Mouse (Mus musculus) embryonic stem cell, embryonic (primary cell): ENCODE measurements around the gene Gpr4.

Source experiments
- CTCF ChIA-PET, 4 experiments: fragments of 300-600 bp in 2 of 4; fragments of 350-600 bp in 2 of 4; sonication (Branson Sonifier 250); formaldehyde crosslinking; loops; one replicate each; lab custom pipeline; 2022; ENCODE audit warnings: inconsistent platforms in 2 of 4; lab: Charles Lee
- POLR2A ChIA-PET, 4 experiments: fragments of 300-600 bp in 2 of 4; fragments of 350-600 bp in 2 of 4; sonication (Branson Sonifier 250); formaldehyde crosslinking; loops; one replicate each; lab custom pipeline; 2022; ENCODE audit warnings: antibody characterized with exemption in 4 of 4, inconsistent platforms in 1 of 4; lab: Charles Lee

Gpr4 gene

DNA sequence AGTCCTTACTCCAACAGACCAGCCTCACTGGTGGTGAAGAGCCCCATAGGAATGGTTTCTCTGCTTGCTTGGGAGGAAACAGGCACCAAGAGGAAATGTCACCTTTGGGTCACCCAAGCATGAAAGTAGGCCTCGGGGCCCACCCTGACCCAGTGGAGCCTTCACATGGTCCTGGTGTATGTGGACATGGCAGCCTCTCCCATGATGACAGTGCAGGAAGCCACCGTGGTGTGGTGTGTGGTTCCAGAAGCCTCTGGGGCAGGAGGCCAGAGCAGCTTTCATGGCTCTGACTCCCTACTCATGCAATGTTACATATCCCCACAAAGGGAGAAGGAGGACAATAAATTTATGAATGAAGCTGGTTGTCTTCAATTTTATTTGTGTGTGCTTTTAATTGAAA, 35.2 kb downstream of the Gpr4 start:
- POLR2A ChIA-PET = interaction anchor here in 2 of 4 experiments (0.5 to 5.5 kb wide), 9 partner anchors 8 to 212 kb away, joined by 3 to 36 read pairs (median 5); no protein-coding TSS in a partner anchor
- CTCF ChIA-PET = interaction anchor here in 3 of 4 experiments (0.9 to 1.3 kb wide), 3 partner anchors 19 to 53 kb away, joined by 3 to 4 read pairs (median 3); no protein-coding TSS in a partner anchor

DNA sequence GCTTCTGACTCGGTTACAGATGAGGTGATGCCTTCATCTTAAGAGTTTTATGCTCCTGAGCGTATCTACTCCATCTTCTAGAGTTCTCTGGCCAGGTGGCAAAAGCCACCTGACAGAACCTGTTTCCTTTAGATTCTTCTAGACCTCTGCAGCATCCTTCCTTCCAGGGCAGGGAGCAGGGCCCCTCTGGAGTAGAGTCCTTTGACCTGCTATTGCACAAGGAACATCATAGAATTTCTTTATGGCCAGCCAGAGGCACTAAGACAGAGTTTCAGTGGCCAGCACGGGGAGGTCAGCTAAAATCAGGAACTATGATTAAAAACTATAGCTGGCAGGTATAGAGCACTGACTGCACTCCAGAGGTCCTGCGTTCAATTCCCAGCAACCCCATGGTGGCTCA, 39.7 kb downstream of the Gpr4 start:
- CTCF ChIA-PET = interaction anchor here in 3 of 4 experiments (1.0 to 1.9 kb wide), 3 partner anchors 12 to 43 kb away, joined by 3 to 5 read pairs (median 3); no protein-coding TSS in a partner anchor
- POLR2A ChIA-PET = interaction anchor here in 2 of 4 experiments (0.5 to 3.3 kb wide), 4 partner anchors 12 to 74 kb away, joined by 3 to 17 read pairs (median 4); no protein-coding TSS in a partner anchor

DNA sequence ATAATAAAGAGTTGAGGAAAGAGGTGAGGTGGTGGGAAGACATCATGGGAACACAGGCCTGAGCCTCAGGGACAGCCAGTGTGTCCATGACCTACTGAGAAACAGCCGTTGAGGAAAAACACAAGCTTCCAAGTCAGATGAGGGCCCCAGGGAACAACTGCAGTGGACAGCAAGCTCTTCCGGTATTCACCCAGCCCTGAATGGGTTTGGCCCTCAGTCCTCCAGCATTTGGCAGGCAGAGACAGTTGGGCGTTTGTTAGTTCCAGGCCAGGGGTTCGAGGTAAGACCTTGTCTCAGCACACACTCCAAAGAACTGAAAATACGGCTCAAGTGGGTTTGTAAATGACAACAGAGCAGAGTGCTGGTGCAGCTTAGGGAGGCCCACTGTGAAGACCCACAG, 41.1 kb downstream of the Gpr4 start:
- POLR2A ChIA-PET = interaction anchor here in 3 of 4 experiments (0.7 to 3.3 kb wide), 18 partner anchors 9 to 212 kb away, joined by 3 to 17 read pairs (median 6); partner anchors contain the start of gene Vasp (in 1 of the 3)
- CTCF ChIA-PET = interaction anchor here in 3 of 4 experiments (0.6 to 1.9 kb wide), 4 partner anchors 14 to 45 kb away, joined by 3 to 13 read pairs (median 7); no protein-coding TSS in a partner anchor

DNA sequence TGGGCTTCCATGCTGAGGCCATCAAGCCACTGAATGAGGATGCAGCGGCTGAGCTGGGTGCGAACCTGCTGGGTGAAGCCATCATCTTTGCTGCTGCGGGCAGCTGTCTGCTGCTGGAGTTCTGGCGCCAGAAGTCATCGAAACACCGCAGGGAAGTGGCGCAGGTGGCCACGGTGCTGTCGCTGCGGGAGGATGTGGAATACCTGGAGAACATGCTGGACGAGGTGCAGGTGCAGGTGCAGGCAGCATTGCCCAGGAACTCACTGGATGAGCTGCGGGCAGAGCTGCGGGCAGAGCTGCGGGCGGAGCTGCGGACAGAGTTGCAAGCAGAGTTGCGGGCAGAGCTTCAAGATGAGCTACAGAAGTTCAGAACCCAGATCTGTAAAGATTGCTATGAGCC, 43.1 kb downstream of the Gpr4 start:
- POLR2A ChIA-PET = interaction anchor here in 3 of 4 experiments (0.5 to 6.8 kb wide), 20 partner anchors 8 to 165 kb away, joined by 3 to 60 read pairs (median 7); partner anchors contain the start of genes Ppm1n (in 1 of the 3) and Vasp (in 1 of the 3)

DNA sequence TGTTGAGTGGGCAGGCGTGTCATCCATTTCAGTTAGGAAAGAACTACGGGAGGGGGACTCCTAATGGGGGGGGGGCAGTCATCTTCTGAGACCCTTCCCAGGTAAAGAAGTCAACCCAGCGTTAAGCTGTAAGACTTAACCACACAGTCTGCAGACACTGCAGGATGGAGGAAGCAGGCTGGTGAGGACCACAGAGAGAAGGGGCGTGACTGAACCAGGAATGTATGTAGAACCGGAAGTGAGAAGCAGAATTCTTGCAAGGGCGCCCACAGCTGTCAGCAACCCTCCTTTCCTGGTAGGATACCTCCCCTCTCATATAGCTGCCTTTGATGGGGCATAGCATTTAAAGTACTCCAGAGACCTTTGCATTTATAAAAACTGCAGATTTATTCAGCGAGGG, 44.2 kb downstream of the Gpr4 start:
- ChIA-PET POLR2A (interaction anchor here in 3 of 4 experiments (0.7 to 6.8 kb wide), 16 partner anchors 11 to 327 kb away, joined by 3 to 97 read pairs (median 12); partner anchors contain the start of gene Vasp (in 3 of the 3)), CTCF (interaction anchor here in 3 of 4 experiments (0.7 to 3.4 kb wide), 4 partner anchors 17 to 46 kb away, joined by 3 to 27 read pairs (median 10); no protein-coding TSS in a partner anchor)

More for the DNA sequence above, 43.1 kb downstream of the Gpr4 start:
- CTCF ChIA-PET = interaction anchor here in 3 of 4 experiments (0.5 to 3.4 kb wide), 7 partner anchors 11 to 25 kb away, joined by 3 to 27 read pairs (median 3); no protein-coding TSS in a partner anchor

DNA sequence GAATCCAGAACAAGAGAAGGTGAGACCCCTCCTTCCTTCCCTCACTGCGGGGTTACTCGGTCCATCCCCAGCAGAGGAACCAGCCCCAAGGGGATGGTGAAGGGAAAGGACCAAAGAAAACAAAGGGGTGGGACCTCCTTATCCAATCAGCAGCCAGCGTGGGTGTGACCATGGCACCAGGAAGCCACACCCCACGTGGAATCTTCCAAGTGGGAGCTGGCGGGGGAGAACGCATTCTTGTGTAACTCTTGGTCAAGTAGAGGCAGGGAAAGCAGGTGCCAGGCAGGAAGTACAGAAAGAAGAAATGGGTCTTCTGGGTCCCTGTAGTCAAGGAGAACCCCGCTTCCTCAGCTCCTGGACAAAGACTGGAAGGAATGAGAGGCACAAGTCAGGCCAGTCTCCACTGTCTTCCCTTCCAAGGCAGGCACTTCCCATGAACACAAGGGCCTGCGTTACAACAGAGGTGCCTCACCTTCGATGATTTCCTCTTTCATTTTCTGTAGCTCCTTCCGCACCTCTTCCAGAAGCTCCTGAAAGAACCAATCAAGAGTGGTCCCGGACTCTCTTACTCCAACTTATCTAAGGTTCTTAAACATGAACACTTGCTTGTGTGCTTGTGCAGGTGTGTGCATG, 45.2 kb downstream of the Gpr4 start:
- ChIA-PET POLR2A (interaction anchor here (0.6 to 6.8 kb wide), 37 partner anchors 7 to 331 kb away, joined by 3 to 97 read pairs (median 5); partner anchors contain the start of genes Vasp (in 3 of the 4), Fosb (in 1 of the 4), Opa3 (in 1 of the 4) and Ppm1n (in 1 of the 4)), CTCF (interaction anchor here (0.5 to 3.4 kb wide), 18 partner anchors 18 to 353 kb away, joined by 3 to 27 read pairs (median 3); partner anchors contain the start of gene Ercc1 (in 1 of the 4))

DNA sequence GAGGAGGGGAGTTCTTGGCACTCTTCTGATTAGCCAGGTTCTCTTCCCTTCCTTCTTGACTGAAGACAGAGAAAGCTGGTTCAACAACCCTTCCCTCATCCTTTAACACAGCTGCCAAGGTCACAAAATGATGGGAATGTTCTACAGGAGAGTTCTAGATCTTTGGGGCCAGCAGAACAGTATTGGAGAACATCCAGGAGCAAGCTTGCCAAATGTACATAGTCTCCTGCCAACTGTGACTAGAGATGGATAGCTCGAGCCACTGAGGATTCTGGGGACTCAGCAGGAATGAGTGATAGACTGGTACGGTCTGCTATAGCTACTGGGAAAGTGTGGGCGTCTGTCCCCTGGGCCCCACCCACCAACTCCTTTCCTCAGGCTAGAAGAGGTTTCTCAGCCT, 46.0 kb downstream of the Gpr4 start:
- CTCF ChIA-PET = interaction anchor here (0.6 to 3.4 kb wide), 7 partner anchors 19 to 252 kb away, joined by 3 to 27 read pairs (median 3); no protein-coding TSS in a partner anchor
- POLR2A ChIA-PET = interaction anchor here (0.7 to 6.8 kb wide), 24 partner anchors 8 to 141 kb away, joined by 3 to 97 read pairs (median 8); partner anchors contain the start of genes Vasp (in 3 of the 4), Fosb (in 1 of the 4), Opa3 (in 1 of the 4) and Ppm1n (in 1 of the 4)

DNA sequence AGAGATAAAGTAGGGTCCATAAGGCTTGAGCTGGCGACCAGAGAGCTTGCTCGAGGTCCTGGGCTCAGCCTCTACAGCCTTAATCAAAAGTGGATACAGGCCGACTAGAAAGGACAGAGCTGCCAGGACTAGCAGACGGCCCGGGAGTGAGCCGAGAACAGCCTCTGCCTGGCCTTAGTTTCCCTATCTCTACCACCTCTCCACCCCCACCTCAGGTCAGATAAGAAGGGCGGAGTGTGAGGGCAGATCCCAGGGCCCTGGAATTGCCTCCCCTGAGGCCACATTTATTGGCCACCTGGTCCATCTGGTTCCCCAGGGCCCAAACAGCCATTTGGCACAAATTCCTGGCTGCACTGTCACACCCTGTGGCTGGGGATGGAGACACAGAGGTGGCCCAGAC, 52.8 kb downstream of the Gpr4 start:
- ChIA-PET POLR2A (interaction anchor here in 3 of 4 experiments (0.6 to 8.6 kb wide), 19 partner anchors 8 to 552 kb away, joined by 3 to 60 read pairs (median 9); partner anchors contain the start of genes Ppm1n (in 2 of the 3), Cd3eap (in 1 of the 3) and Ppp1r13l (in 1 of the 3)), CTCF (interaction anchor here in 2 of 4 experiments (0.6 to 2.0 kb wide), 4 partner anchors 25 to 101 kb away, joined by 3 to 7 read pairs (median 5); no protein-coding TSS in a partner anchor)

DNA sequence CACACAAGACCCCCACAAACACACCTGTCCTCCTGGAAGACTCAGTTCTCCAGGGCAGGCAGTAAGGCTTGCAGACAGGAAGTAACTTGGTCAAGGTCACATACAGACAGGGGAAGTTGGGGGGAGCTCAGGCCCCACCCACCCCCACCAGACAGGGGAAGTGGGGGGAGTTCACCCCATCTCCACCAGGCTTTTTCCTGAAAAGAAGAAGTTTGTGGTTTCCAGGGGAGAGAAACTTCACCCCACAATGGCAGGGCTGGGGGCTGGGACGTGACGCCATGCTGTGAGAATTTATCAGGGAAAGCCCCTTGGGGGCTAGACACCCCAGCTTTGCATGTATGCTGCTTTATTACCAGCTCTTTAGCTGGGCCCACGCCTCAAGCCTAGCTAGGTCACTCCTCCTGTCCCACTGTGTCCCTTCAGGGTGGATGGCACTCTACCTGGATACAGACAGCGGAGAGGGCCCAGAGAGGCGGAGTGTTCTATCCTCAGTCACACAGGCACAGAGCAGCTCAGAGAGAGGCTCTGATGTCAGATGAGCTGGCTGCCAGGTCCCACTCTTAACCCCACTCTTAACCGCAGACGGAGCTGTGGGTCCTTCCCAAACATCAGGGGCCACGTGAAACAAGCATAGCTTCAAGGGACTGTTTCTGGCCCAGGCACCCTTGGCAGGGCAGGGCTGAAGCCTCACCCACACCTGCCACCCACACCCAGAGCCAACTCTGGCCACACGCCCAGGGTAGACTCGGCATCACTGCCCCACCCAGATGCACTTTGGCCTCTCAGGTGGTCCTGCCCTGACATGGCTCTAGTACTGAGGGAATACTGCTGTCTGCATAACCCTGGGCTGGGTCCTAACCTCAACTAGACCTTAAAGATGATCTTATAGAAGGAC, 53.8 kb downstream of the Gpr4 start:
- CTCF ChIA-PET = interaction anchor here in 2 of 4 experiments (0.6 to 2.0 kb wide), 6 partner anchors 15 to 133 kb away, joined by 3 to 11 read pairs (median 5); no protein-coding TSS in a partner anchor
- POLR2A ChIA-PET = interaction anchor here in 3 of 4 experiments (0.6 to 8.6 kb wide), 26 partner anchors 7 to 557 kb away, joined by 3 to 97 read pairs (median 7); partner anchors contain the start of genes Ppm1n (in 2 of the 3), Bcl3 (in 1 of the 3), Cd3eap (in 1 of the 3) and Ppp1r13l (in 1 of the 3)

DNA sequence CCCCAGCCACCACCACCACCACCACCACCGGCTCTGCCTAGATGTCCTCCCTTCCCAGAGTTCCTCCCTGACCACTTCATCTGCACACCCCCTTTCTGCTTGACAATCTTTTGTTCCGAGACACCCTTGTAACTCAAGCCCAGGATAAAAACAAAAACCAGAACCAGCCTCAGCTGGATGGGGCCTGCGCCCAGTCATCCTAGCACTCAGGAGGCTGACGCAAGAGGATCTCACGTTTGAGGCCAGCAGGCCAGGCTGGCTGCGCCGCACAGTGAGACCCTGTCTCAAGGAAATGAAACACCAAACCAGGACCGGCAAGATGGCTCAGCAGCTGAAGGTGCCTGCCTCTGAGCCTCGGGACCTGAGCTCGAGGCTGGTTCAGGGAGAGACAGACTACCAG, 54.7 kb downstream of the Gpr4 start:
- POLR2A ChIA-PET = interaction anchor here (0.7 to 8.6 kb wide), 24 partner anchors 8 to 556 kb away, joined by 3 to 97 read pairs (median 8); partner anchors contain the start of genes Ppm1n (in 2 of the 4) and Bcl3 (in 1 of the 4)
- CTCF ChIA-PET = interaction anchor here in 3 of 4 experiments (0.6 to 2.7 kb wide), 10 partner anchors 12 to 187 kb away, joined by 3 to 15 read pairs (median 3); no protein-coding TSS in a partner anchor

DNA sequence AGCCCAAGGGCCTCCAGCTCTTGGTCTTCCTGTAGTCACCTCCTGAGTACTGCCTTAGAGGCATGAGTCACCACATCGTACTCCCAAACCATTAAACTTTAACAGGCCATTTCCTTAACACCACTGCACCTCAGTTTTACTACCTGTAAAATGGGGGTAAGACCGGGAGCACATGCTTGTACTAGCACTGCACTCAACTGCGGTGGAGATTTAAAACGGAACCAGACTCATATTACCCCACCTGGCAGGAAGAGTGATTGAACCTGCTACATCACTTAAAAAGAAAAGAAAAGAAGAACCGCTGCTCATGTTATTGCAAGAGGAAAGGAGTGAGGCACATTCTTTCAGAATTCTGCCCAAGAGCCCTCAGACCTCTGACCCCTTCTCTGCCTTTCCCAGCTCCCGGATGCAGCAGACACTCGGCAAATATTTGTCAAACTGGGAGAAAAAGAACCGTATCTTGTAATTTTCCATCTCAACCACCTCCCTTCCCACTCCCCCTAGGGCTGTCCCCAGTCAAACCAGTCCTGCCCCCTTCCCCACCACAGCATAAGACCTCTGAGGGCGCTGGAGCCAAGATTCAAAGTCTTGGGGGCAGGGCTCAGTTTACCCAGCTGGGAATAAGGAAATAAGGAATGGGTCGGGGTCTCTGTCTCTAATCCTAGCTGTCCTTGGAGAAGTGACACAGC, 56.8 kb downstream of the Gpr4 start:
- ChIA-PET CTCF (interaction anchor here in 2 of 4 experiments (0.6 to 2.7 kb wide), 2 partner anchors 30 to 284 kb away, joined by 15 to 20 read pairs; no protein-coding TSS in a partner anchor), POLR2A (interaction anchor here in 2 of 4 experiments (1.0 to 8.6 kb wide), 19 partner anchors 9 to 173 kb away, joined by 3 to 97 read pairs (median 6); partner anchors contain the start of gene Ppm1n (in 2 of the 2))

DNA sequence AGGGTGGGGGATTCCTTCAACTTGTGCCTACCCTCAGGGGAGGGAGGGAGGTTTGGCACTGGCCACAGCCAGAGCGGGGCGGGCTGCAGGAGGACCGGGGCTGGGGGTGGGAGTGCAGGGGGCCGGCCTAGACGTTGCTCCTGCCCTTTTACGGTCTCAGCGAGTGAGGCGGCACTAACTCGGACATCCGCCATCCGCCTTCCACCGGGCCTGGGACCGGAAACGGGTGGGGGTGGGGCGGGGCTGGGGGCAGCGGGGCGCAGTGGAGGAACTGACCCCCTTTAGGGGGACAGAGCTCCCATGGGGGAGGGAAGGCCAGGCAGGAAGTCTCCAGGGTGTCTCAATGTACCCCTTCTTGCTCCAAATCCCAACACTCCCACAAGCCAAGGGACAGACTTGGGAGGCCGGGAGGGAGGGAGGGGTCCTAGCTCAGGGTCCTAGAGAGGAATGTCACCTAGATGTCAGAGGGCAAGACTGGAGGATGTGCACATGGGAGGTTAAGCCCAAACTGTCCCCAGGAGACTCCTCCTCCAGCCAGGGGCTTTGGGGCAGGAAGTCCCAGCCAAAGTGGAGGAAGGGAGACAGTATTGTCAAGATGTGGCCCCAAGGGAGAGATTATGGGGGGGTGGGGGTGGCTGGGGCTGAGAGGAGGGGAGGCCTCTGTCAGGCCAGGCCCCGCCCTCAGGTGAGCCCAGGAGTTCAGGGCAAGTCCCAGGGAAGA, 57.5 kb downstream of the Gpr4 start:
- CTCF ChIA-PET = interaction anchor here in 3 of 4 experiments (0.6 to 3.0 kb wide), 10 partner anchors 11 to 284 kb away, joined by 3 to 24 read pairs (median 4); partner anchors contain the start of gene Ppm1n (in 1 of the 3)
- POLR2A ChIA-PET = interaction anchor here in 3 of 4 experiments (0.6 to 8.6 kb wide), 27 partner anchors 9 to 1032 kb away, joined by 3 to 97 read pairs (median 4); partner anchors contain the start of genes Ppm1n (in 2 of the 3) and Opa3 (in 1 of the 3)

DNA sequence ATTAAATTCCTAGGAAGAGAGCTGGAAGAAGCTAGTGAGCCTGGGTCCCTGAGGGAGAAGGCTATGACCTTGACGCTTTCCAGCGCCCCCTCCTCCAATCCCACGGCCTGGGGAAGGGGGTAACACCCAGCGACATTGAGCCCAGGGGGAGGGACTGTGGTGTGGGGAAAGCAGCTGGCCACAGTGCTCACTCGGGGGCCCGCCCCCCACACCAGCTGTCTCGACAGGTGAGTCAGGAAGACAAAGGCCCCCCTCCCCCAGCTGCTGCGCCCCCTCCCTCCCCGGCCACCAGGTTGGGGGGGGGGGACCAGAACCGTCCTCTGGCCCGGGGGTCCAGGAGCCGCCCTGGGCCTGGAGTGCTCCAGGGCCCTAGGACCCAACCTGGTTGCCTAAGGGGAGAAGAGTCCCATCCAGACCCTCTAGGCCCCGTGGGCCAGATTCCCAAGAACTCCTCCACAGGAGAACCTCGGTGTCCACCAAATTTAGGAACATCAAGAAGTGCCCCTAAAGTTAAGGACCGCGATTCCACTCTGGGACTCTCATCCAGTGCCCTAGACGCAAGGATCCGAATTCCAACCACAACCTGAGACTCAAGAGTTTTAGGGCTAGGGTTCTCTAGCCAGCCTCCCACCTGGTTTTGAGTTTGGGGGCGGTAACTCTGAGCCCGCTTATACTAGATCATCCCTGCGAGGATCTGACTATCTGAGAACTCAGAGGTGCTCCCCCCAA, 58.3 kb downstream of the Gpr4 start:
- POLR2A ChIA-PET = interaction anchor here in 3 of 4 experiments (0.6 to 8.6 kb wide), 31 partner anchors 9 to 1033 kb away, joined by 3 to 97 read pairs (median 5); partner anchors contain the start of genes Ppm1n (in 2 of the 3) and Opa3 (in 1 of the 3)

More for the DNA sequence above, 58.3 kb downstream of the Gpr4 start:
- CTCF ChIA-PET = interaction anchor here (0.6 to 3.0 kb wide), 12 partner anchors 10 to 197 kb away, joined by 3 to 24 read pairs (median 3); partner anchors contain the start of gene Ppm1n (in 1 of the 4)
